Mouse (Mus musculus): ENCODE results near the gene Gm20721.

DNA sequence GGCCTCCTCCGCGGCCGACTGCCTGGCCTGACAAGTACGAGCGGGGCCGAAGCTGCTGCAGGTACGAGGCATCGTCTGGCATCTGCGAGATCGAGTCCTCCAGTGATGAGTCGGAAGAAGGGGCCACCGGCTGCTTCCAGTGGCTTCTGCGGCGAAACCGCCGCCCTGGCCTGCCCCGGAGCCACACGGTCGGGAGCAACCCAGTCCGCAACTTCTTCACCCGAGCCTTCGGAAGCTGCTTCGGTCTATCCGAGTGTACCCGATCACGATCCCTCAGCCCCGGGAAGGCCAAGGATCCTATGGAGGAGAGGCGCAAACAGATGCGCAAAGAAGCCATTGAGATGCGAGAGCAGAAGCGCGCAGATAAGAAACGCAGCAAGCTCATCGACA, 46.7 kb downstream of the Gm20721 start:
- TF ChIP-seq POLR2A (IDR thresholded peaks at IDR 0.05; ENCODE audit: insufficient read length, low read depth) = no peak
- TF ChIP-seq SRF (IDR thresholded peaks at IDR 0.05; ENCODE audit: control insufficient read depth, insufficient read length, low read depth) = no peak
- TF ChIP-seq CEBPB (IDR thresholded peaks at IDR 0.05; ENCODE audit: insufficient read depth, poor library complexity, severe bottlenecking) = no peak
- no peak for TF ChIP-seq USF1 (IDR thresholded peaks at IDR 0.05; ENCODE audit: low read depth)
